In genomic region chr5:129846752-129847557, GRCm38 (mm10) we compare ENCODE assay signal across 8 mouse cellular contexts. TPM values are rescaled to one million over a fixed set of nuclear protein-coding genes. Genes with fewer than 3 reads are reported as not detected.
DNase-seq lines count a peak whose midpoint lies in the region; ATAC-seq and TF ChIP-seq lines count a peak whose summit lies in the region.

Gene Sumf2 (plus strand): TSS chr5:129846986.

- WGBS in heart, embryonic 12.5 days, result 10% methylated on average over 22 of the region's 22 CpGs
- 7% methylated on average over 22 of the region's 22 CpGs for WGBS in kidney, postnatal 0 days
- WGBS in liver, embryonic 11.5 days, result 11% methylated on average over 22 of the region's 22 CpGs
- WGBS in stomach, embryonic 14.5 days, result 9% methylated on average over 22 of the region's 22 CpGs

- H3K9me3 ChIP-seq in heart, embryonic 12.5 days (replicated peaks), result no peaks in the 10 kb centered on the region
- no peaks in the 10 kb centered on the region for H3K9me3 ChIP-seq in kidney, postnatal 0 days (replicated peaks; ENCODE audit: low read length)
- H3K9me3 ChIP-seq in liver, embryonic 11.5 days (ENCODE audit: control insufficient read depth, low read length), result no peaks in the 10 kb centered on the region
- H3K9me3 ChIP-seq in stomach, embryonic 14.5 days (ENCODE audit: control insufficient read depth, low read depth, low read length), result no peaks in the 10 kb centered on the region

- H3K9ac ChIP-seq in heart, embryonic 12.5 days, result peak within 1 kb of the TSS; percentile 84
- H3K9ac ChIP-seq in kidney, postnatal 0 days (ENCODE audit: low read depth, low read length), result peak within 1 kb of the TSS; percentile 71
- H3K9ac ChIP-seq in liver, embryonic 11.5 days (ENCODE audit: low read depth, low read length), result peak within 1 kb of the TSS; percentile 83
- peak within 1 kb of the TSS; percentile 57 for H3K9ac ChIP-seq in stomach, embryonic 14.5 days (replicated peaks; ENCODE audit: low read depth, low read length)

- H3K4me1 ChIP-seq in heart, embryonic 12.5 days (replicated peaks), result peaks cover 7% of the 10 kb centered on the region; the same call in 1 of the 2 replicates
- 0 out of 2 replicates have a peak, but pooled peaks cover 4% of the 10 kb centered on the region for H3K4me1 ChIP-seq in kidney, postnatal 0 days (replicated peaks; ENCODE audit: insufficient read depth, low read length)
- peaks cover 3% of the 10 kb centered on the region; the same call in 1 of the 2 replicates for H3K4me1 ChIP-seq in liver, embryonic 11.5 days (replicated peaks; ENCODE audit: control insufficient read depth, insufficient read depth, low read length)
- H3K4me1 ChIP-seq in stomach, embryonic 14.5 days (ENCODE audit: control insufficient read depth, insufficient read depth, low read length), result no peaks in the 10 kb centered on the region

- peak within 1 kb of the TSS; percentile 71 for H3K4me3 ChIP-seq in heart, embryonic 12.5 days
- peak within 1 kb of the TSS; percentile 67 for H3K4me3 ChIP-seq in kidney, postnatal 0 days (replicated peaks; ENCODE audit: low read depth, low read length)
- peak within 1 kb of the TSS; percentile 77 for H3K4me3 ChIP-seq in liver, embryonic 11.5 days (ENCODE audit: low read depth, low read length)
- peak within 1 kb of the TSS; percentile 66 for H3K4me3 ChIP-seq in stomach, embryonic 14.5 days (ENCODE audit: low read depth, low read length)

- H3K27ac ChIP-seq in heart, embryonic 12.5 days (ENCODE audit: poor library complexity, severe bottlenecking), result 0 out of 2 replicates have a peak within 1 kb of the TSS, but pooled peaks have one; percentile 41
- H3K27ac ChIP-seq in kidney, postnatal 0 days, result peak within 1 kb of the TSS; percentile 66
- H3K27ac ChIP-seq in liver, embryonic 11.5 days (ENCODE audit: low read depth, low read length), result peak within 1 kb of the TSS; percentile 83
- peak within 1 kb of the TSS; percentile 59; the same call in 1 of the 2 replicates for H3K27ac ChIP-seq in stomach, embryonic 14.5 days (ENCODE audit: low read length)

- no peaks in the 10 kb centered on the region for H3K27me3 ChIP-seq in heart, embryonic 12.5 days (replicated peaks)
- no peaks in the 10 kb centered on the region for H3K27me3 ChIP-seq in kidney, postnatal 0 days (ENCODE audit: insufficient read depth, low read length)
- H3K27me3 ChIP-seq in liver, embryonic 11.5 days (replicated peaks; ENCODE audit: control insufficient read depth, insufficient read depth, low read length), result no peaks in the 10 kb centered on the region
- H3K27me3 ChIP-seq in stomach, embryonic 14.5 days (ENCODE audit: control insufficient read depth, insufficient read depth, low read length), result no peaks in the 10 kb centered on the region

- ATAC-seq in erythroid progenitor cell, adult 5-6 weeks (replicated peaks; ENCODE audit: low FRiP score, poor library complexity, severe bottlenecking), result peak; percentile 100
- ATAC-seq in heart, embryonic 12.5 days (ENCODE audit: insufficient number of reproducible peaks, low FRiP score), result peak; percentile 99
- peak; percentile 96 for ATAC-seq in kidney, postnatal 0 days (replicated peaks; ENCODE audit: low FRiP score, low read depth)
- ATAC-seq in liver, embryonic 11.5 days (replicated peaks; ENCODE audit: low FRiP score), result peak; percentile 99
- peak; percentile 99 for ATAC-seq in stomach, embryonic 14.5 days (ENCODE audit: insufficient number of reproducible peaks, insufficient read depth, low FRiP score, low read depth)

- peaks cover 32% of the 10 kb centered on the region for H3K36me3 ChIP-seq in heart, embryonic 12.5 days
- H3K36me3 ChIP-seq in kidney, postnatal 0 days (ENCODE audit: insufficient read depth, low read length), result peaks cover 18% of the 10 kb centered on the region
- peaks cover 16% of the 10 kb centered on the region for H3K36me3 ChIP-seq in liver, embryonic 11.5 days (ENCODE audit: control insufficient read depth, insufficient read depth, low read length)
- H3K36me3 ChIP-seq in stomach, embryonic 14.5 days (ENCODE audit: control insufficient read depth, insufficient read depth, low read length), result peaks cover 18% of the 10 kb centered on the region

- no peak for TF ChIP-seq CTCF in kidney, postnatal 0 days (IDR thresholded peaks at IDR 0.05; ENCODE audit: low read depth)

- peak; percentile 97 for DNase-seq in CD4-positive helper T cell, adult 2 months (ENCODE audit: low read depth, low spot score)
- peak; percentile 87 for DNase-seq in brain, embryonic 18.5 days (ENCODE audit: low read depth, low spot score)
- DNase-seq in kidney, postnatal 0 days (ENCODE audit: low spot score), result peak; percentile 97
- peak; percentile 95 for DNase-seq in liver, embryonic 11.5 days (ENCODE audit: low spot score)
- DNase-seq in naive thymus-derived CD4-positive, alpha-beta T cell, adult 2 months (ENCODE audit: low read depth), result peak; percentile 98

- peak within 1 kb of the TSS; percentile 77 for H3K4me2 ChIP-seq in heart, embryonic 12.5 days
- H3K4me2 ChIP-seq in kidney, postnatal 0 days (ENCODE audit: low read length), result peak within 1 kb of the TSS; percentile 71
- H3K4me2 ChIP-seq in liver, embryonic 11.5 days, result peak within 1 kb of the TSS; percentile 75
- peak within 1 kb of the TSS; percentile 42 for H3K4me2 ChIP-seq in stomach, embryonic 14.5 days (replicated peaks; ENCODE audit: low read depth, low read length)

RNA-seq across cellular contexts. Expression of gene Sumf2, which starts in this region (rescaled TPM):
- 1.8 and 14.7 TPM in 2 replicates for total RNA-seq in erythroid progenitor cell, adult 5-6 weeks (2015; ENCODE audit: low replicate concordance)
- 6.7 TPM in 1 of 2 replicates, not detected in the other for total RNA-seq in erythroid progenitor cell, adult 5-6 weeks (2017; ENCODE audit: low replicate concordance)
- 40.7 and 42.4 TPM in 2 replicates for polyA plus RNA-seq in heart, embryonic 12.5 days (2016; fragmentation: Nextera tagmentation; extraction: Ambion mirVana)
- 52.1 and 55.5 TPM in 2 replicates for polyA plus RNA-seq in kidney, postnatal 0 days (2015; fragmentation: Nextera tagmentation; extraction: Ambion mirVana)
- polyA plus RNA-seq in liver, embryonic 11.5 days (2014; fragmentation: Nextera tagmentation; extraction: Ambion mirVana), result 59.7 and 61.1 TPM in 2 replicates
- 45.3 and 51.4 TPM in 2 replicates for polyA plus RNA-seq in stomach, embryonic 14.5 days (2014; fragmentation: Nextera tagmentation; extraction: Ambion mirVana)

Comparison
In these comparisons a context has a peak if more than half of its experiments do, and no peak if none do; other contexts are left out.
1. Peak in every context shown above with its lines: DNase-seq, ATAC-seq, H3K4me3 ChIP-seq and H3K27ac ChIP-seq.